In genomic region chr10:55713386-55713785, GRCm38 (mm10) we compare ENCODE assay signal across 14 mouse cellular contexts.
A peak's percentile ranks its signal among the peaks of the same experiment; 100 is the strongest.
DNase-seq lines count a peak whose midpoint lies in the region.
"Had no signal": no experiment of that assay in that cellular context is flagged by ENCODE, and none has a peak within 500 bp of the region (broad histone marks: within the 10 kb centered on the region; RNA-seq: fewer than 3 reads in every experiment).

No protein-coding gene starts in this region.

- DNase-seq in cerebellum, postnatal 10 days: peak; percentile 35 to 54
- DNase-seq in cerebellum, adult 8-10 months: no peak
- peak; percentile 14 to 50 for DNase-seq in cerebellum, postnatal 14 days
- DNase-seq in cerebellum, adult 9-11 months: no peak
- DNase-seq: adrenal gland, adult 2 months; adrenal gland, adult 8-10 months; adrenal gland, postnatal 10 days; adrenal gland, postnatal 14 days; adrenal gland, postnatal 25 days; adrenal gland, postnatal 36 days; B cell, adult 2 months; cerebellum, adult 11 months; cerebellum, adult 11-12 months; cerebellum, adult 18-20 months had no signal

Comparison
In these comparisons a context has a peak if more than half of its experiments do, and no peak if none do; other contexts are left out.
1. DNase-seq: peak in cerebellum, postnatal 10 days (2 of 2) and cerebellum, postnatal 14 days (2 of 2); none in cerebellum, adult 8-10 months (single experiment) and cerebellum, adult 9-11 months (single experiment).